Mouse (Mus musculus): ENCODE results near the gene Prl3d3.
"Not testable (repeated sequence)": the region's sequence is repeated elsewhere in the genome, so short reads cannot be mapped to it uniquely, and the experiment has no call there.

Prl3d3 gene

GRCm38 (mm10) chr13:27156490-27156889 is at the start of gene Prl3d3:
Gene Prl3d3 (plus strand): TSS chr13:27156790.
- DNase-seq = not testable (repeated sequence)

DNA sequence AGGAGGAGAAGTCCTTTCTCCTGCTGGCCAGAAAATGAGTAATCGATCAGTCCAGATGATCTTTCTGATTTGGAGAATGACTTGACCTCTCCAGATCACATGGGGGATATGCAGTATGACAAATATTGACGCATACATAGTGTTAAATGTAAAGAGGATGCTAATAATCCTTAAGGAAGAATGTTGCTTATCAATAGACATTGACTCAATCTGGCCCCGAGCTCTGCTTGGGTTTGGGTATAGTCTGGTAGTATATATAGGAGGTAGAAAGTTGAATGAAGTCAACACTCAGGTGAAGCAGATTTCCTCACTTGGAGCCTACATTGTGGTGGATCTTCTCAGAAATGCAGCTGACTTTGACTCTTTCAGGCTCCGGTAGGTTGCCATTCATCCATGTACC is 35.2 kb upstream of the Prl3d3 start, which contains the start of gene Prl3d2:
Gene Prl3d2, plus strand, starts transcription at position 301 of the 400 bp plus-strand sequence.
- DNase-seq = not testable (repeated sequence)

DNA sequence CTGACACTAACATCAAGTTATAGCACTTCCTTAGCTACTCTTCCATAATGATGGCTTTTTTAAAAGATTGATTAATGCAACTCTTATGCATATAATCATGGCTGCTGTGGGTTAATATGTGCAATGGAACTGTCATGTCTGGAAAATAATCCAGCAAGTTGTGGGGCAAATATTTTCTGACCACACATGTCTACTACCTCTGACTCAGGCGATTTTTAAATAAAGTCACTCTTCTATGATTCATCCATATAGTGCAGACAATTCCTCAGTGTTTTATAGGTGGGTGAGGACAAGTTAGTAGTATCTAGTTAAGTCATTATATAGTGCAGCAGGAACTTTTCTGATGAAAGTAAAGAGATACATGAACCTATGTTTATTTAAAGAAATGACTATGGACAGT is 8.3 kb upstream of the Prl3d3 start:
- no peak for DNase-seq

- no peak for DNase-seq
These were observed 39.8 kb downstream of the Prl3d3 start, which contains the start of gene Prl3c1 for GRCm38 (mm10) chr13:27196359-27196758. Gene Prl3c1 (plus strand): TSS chr13:27196659.
